Mouse (Mus musculus): ENCODE data around the gene Kdm7a. TPM values are rescaled to one million over a fixed set of nuclear protein-coding genes. Genes with fewer than 3 reads are reported as not detected.

Gene Kdm7a
- 10 to 100 TPM; 15.0 to 16.6 TPM for total RNA-seq (2021)
- long read RNA-seq, experiment 1, partial matches to known transcripts: 6 of 6 reads
- long read RNA-seq, experiment 1, other reads (novel, unspliced or antisense): 0 of 6 reads
- long read RNA-seq, experiment 2, full-length matches to known transcripts: 2 of 6 reads
- long read RNA-seq, experiment 2, partial matches to known transcripts: 0 of 6 reads
- long read RNA-seq, experiment 2, other reads (novel, unspliced or antisense): 4 of 6 reads

DNA sequence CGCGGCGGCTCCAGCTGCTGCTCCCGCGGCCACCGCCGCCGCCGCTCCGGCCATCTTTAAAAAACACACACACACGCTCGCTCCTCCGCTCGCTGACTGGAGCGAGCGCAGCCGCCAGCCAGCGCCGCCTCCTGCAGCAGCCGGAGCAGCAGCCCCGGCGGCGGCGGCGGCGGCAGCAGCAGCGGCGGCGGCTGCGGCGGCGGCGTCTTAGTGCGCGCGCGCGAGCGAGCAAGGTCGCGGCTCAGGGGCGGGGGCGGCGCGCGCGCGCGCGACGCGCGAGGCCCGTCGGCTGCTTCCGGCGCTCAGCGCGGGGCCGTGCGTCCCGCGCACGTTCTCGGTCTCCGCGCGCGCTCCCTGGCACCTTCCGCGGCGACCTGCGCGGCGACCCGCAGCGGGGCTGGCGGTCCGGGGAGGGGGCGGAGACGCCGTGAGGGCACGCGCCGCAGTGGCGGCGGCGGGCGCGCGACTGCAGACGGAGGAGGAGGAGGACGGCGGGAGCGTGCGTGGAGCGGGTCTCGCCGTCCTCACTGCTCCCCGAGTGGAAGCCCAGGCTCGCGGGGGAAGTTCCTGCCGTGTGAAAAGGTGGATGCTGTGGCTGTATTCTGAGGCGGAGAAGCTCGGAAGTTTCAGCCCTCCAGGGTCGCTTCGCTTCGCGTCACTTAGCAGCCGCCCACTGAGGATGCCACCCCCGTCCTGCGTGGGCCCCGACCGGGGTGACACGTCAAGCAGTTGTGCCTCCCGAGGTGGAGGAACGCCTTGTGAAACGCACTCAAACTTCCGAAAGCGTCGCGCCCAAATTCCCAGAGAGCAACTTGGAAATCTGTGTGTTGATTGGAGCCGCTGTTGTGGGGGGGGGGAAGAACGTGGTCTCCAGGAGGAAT, at the start of gene Kdm7a:
Kdm7a (minus strand) TSS at position 209 of the 881 bp plus-strand sequence.
- intact Hi-C loops (cut with DNase I; ENCODE audit: low total_unique reads): no loop called here
- DNase-seq: peak; percentile 87

DNA sequence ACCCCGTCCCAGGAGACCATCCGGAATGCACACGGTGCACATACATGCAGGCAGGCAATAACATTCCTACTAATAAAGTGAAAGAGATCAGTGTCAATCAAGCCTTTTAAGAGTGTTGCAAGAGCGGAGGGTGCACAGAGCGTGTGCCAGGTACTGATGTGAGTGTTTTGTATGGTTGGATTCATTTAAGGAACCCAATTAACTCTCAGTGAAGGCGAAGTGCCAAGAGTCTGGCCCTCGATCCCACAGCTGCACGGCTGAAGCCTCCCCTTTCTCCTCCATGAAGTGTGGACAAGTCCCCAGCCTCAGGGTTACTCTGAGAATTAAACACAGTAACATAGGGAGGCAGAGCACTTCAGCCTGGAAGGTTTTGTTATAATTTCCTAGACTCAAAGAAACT, 48.7 kb upstream of the Kdm7a start:
- intact Hi-C loops (cut with DNase I; ENCODE audit: low total_unique reads): no loop called here
- DNase-seq: no peak

- intact Hi-C loops (cut with DNase I; ENCODE audit: low total_unique reads): no loop called here
- DNase-seq: no peak
Observed at GRCm38 (mm10) chr6:39250055-39250454, 43.5 kb upstream of the Kdm7a start.

DNA sequence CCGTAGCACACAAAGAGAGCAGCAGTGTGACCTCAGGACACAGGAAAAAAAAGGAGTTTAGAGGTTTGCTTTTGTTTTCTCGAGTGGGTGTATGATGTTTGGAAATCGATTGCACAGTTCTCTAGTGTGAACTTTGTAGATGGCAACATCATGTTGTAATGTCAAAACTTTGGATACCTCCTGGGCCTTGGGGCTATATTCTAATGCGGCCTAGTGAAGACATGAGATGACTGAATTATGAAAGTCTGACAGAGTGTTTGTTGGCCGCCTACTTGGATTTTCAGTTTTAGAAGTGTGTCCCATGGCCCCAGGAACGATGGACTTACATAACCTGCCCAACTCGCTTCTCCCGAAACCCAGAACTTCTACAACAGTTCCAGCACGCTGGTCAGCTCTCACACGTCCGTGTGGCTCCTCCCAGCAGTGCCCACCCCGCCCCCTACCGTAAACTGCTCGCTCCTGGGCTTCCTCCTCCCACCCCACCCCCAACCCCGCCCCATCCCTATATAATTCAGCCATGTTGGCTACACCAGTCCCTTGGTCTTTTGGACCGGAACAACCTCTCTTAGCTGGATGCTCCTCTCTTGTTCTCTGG, 42.7 kb upstream of the Kdm7a start:
- DNase-seq: no peak
- intact Hi-C loops (cut with DNase I; ENCODE audit: low total_unique reads): no loop called here

- DNase-seq: no peak
- intact Hi-C loops (cut with DNase I; ENCODE audit: low total_unique reads): no loop called here
Observed at GRCm38 (mm10) chr6:39244066-39244465, 37.5 kb upstream of the Kdm7a start.

DNA sequence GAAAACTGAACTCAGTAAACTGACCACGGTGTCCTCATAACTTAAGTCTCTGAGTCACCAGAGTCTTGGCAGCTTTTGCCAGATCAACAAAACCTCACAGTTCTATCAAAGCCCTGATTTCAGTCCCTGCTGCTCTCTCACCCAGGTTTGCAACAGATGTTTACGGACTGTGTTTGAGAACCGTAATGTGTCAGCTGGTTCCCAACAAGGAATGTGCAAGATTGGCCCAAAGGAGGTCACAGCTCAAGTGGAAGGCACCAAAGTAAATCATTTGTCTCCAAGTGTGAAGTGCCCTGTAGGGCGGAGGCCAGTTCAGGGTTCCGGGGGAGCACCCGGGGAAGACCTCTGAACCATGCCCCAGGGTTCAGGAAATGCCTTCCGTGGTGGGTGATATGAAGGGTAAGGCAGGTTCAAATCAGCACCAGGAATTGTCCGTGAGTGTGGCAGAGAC, 36.9 kb upstream of the Kdm7a start:
- intact Hi-C loops (cut with DNase I; ENCODE audit: low total_unique reads): no loop called here
- peak; percentile 27 for DNase-seq

GRCm38 (mm10) chr6:39242718-39243471, 36.3 kb upstream of the Kdm7a start:
- peak; percentile 79 for DNase-seq
- intact Hi-C loops (cut with DNase I; ENCODE audit: low total_unique reads): no loop called here

DNA sequence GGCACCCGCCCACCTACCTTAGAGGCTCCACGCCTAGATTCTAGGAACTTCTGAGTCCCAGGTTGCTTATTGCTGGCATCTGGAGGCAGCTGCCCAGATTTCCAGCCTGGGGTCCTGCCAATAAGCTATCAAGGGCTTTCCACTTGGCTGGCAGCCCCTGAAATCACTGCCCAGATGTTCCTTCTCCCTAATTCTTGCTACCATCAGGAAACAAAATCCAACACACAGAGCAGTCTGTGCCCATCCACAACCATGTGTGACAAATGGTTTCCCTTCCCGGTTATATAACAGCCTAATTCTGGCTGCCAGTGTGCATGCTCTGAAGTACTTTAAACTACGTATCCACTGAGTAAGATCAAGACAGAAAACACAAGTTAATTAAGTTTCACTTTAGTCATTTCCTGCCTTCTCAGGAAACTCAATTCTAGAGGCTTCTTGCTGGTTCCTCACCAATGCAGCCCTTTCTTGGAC, 34.9 kb upstream of the Kdm7a start:
- intact Hi-C loops (cut with DNase I; ENCODE audit: low total_unique reads): no loop called here
- DNase-seq: peak; percentile 17

- no peak for DNase-seq
- intact Hi-C loops (cut with DNase I; ENCODE audit: low total_unique reads): no loop called here
Observed at GRCm38 (mm10) chr6:39240956-39241355, 34.4 kb upstream of the Kdm7a start.

DNA sequence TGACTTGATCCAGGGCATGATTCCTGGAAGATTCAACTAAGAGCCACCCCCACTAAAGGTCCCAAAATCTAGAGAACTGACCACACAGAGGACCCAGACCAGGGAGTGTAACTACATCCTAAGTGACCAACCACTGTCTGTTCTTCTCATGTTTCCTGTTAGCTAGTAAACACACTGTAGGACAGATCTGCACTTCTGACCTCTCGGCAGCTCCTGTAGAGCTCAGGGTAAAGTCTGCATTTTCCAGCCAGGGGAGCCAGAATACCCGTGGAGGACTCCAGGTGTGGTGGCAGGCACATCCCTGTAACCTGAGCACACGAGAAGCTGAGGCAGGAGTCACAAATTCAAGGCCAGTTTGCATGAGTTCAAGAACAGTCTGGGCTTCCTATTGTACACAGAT, 31.3 kb upstream of the Kdm7a start:
- intact Hi-C loops (cut with DNase I; ENCODE audit: low total_unique reads): no loop called here
- no peak for DNase-seq

- no peak for DNase-seq
- intact Hi-C loops (cut with DNase I; ENCODE audit: low total_unique reads): no loop called here
Observed at GRCm38 (mm10) chr6:39232617-39233016, 26.0 kb upstream of the Kdm7a start.

DNA sequence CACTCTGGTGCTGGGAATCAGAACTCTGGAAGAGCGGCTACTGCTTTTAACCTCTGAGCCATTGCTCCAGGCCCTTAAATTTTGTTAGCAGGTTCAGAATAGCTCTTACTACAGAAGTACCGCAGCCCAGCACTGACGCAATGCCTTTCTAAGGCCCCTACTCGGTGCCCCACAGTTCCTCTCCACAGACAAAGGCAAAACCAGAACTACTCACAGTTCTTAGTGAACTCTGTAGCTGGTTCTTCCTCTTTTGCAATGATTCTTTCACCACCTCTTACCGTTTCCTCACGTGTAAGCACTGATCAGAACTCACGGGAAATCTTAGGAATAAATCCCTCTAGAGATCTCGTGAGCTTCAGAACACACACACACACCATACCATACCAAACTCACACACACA, 24.1 kb upstream of the Kdm7a start:
- intact Hi-C loops (cut with DNase I; ENCODE audit: low total_unique reads): no loop called here
- no peak for DNase-seq

DNA sequence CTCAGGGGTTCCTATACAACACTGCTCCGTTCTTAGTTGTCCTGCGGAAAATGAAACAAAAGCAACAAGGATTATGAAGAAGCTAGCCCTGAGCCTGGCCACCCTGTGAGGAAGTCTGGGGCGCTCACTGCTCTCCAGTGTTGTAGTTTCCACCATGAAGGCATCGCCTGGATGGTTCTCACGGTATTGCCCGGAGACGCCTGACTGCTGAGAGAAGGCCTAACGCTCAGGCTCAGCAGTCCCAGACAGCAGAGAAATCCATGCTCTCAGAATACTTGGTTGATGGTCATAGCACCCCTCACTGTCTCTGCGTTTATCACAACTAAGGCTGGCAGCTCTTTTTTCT, 20.0 kb upstream of the Kdm7a start:
- intact Hi-C loops (cut with DNase I; ENCODE audit: low total_unique reads): no loop called here
- no peak for DNase-seq

GRCm38 (mm10) chr6:39225876-39226609, 19.5 kb upstream of the Kdm7a start:
- intact Hi-C loops (cut with DNase I; ENCODE audit: low total_unique reads): no loop called here
- no peak for DNase-seq

DNA sequence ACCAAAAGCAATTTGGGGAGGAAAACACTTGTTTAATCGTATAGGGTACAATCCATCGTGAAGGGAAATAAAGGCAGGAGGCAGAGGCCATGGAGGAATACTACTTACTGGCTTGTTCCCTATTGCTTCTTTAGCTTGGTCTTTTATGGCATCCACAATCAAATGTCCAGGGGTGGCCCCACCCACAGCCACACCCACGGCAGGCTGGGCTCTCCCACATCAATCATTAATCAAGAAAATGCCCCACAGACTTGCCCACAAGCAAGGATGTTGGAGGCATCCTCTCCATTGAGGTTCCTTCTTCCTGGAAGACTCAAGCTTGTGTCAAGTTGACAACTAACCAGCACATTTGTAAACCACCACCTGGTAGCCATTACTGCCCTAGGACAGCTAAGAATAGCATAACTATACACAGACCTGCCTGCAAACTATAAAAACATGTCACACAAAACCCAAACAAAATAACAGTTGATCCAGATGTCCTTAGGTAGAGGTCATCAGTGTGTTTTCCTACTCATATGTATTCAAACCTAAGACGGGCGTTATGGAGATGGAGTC, 16.8 kb upstream of the Kdm7a start:
- DNase-seq: no peak
- intact Hi-C loops (cut with DNase I; ENCODE audit: low total_unique reads): no loop called here

- DNase-seq: no peak
- intact Hi-C loops (cut with DNase I; ENCODE audit: low total_unique reads): no loop called here
Observed at GRCm38 (mm10) chr6:39222487-39222886, 15.9 kb upstream of the Kdm7a start.

DNA sequence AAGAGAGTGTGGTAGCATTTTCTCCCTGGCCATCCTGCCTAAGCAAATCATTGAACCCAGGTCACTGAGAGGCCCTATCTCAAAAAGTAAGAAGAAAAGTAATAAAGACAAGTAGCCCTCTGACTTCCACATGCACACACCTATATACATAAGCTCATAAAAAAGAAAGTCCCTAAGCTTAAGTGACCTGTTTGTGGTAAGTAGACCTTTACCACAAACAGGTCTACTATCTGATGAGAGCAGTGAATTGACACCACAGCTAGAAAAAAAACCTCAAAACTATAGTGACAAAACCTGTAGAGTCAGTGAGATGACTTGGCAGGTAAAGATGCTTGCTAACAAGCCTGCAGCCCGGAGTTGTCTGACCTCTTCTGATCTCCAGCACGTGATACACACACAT, 11.4 kb upstream of the Kdm7a start:
- intact Hi-C loops (cut with DNase I; ENCODE audit: low total_unique reads): no loop called here
- DNase-seq: no peak

DNA sequence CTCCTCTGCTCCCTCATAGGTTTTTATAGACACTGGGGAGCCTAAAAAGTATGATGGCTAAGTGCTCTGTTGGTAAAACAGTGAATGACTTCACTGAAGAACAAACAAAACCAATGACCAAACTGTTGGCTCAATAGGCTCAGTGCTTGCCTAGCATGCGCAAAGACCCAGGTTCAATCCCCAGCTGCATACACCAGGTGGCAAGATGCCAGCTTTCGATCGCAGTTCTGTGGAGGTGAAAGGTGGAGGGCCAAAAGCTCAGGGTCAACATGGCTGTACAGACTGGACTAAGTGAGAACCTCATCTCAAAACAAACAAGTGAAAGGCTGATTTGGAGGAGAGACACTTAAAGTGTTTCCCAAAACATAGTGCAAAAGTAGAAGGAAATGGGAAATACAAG, 10.5 kb upstream of the Kdm7a start:
- intact Hi-C loops (cut with DNase I; ENCODE audit: low total_unique reads): no loop called here
- no peak for DNase-seq

All from gastrocnemius, postnatal 14 days (tissue).